Mouse (Mus musculus) myocyte (in vitro differentiated cells): Measurements from ENCODE around the gene Dpp6. TPM values are rescaled to one million over a fixed set of nuclear protein-coding genes. Genes with fewer than 3 reads are reported as not detected.

ENCODE experiments used
- H3K27me3 ChIP-seq: one replicate; pipeline ENCODE4 v1.6.1; 2011; ENCODE audit not compliant: control insufficient read depth, insufficient read depth, insufficient read length
- H3K36me3 ChIP-seq: one replicate; pipeline ENCODE4 v1.6.1; 2011; ENCODE audit not compliant: control insufficient read depth, insufficient read depth
- H3K4me2 ChIP-seq: one replicate; pipeline ENCODE4 v1.6.1; 2011; ENCODE audit warnings: low read depth, control low read depth
- H3K4me3 ChIP-seq: one replicate; pipeline ENCODE4 v1.5.1; 2011; ENCODE audit warnings: mild to moderate bottlenecking, control low read depth, moderate library complexity
- H3K79me2 ChIP-seq: one replicate; pipeline ENCODE4 v1.6.1; 2011; ENCODE audit not compliant: control insufficient read depth, insufficient read depth
- H3ac ChIP-seq: one replicate; pipeline ENCODE4 v1.6.1; 2011; ENCODE audit not compliant: control insufficient read depth, insufficient read length
- CEBPB ChIP-seq: IDR thresholded peaks from 2 replicates; pipeline ENCODE4 v1.6.1; 2011; ENCODE audit warnings: mild to moderate bottlenecking, moderate library complexity; ENCODE audit not compliant: poor library complexity, insufficient read depth, severe bottlenecking
- E2F4 ChIP-seq: IDR thresholded peaks from one replicate; pipeline ENCODE4 v1.6.1; 2011; ENCODE audit warnings: mild to moderate bottlenecking, control low read depth, moderate library complexity; ENCODE audit not compliant: insufficient read depth
- MAX ChIP-seq: IDR thresholded peaks from one replicate; pipeline ENCODE4 v1.6.1; 2011; ENCODE audit warnings: low read depth, mild to moderate bottlenecking, control low read depth
- MYOD1 ChIP-seq, 3 experiments: IDR thresholded peaks; one replicate each; pipeline ENCODE4 v1.6.1; 2011; ENCODE audit warnings: control low read depth in 2 of 3, low read depth in 2 of 3, mild to moderate bottlenecking in 2 of 3, moderate library complexity in 1 of 3; ENCODE audit not compliant: insufficient read length in 2 of 3, control insufficient read depth in 1 of 3
- MYOG ChIP-seq, 3 experiments: IDR thresholded peaks; one replicate each; pipeline ENCODE4 v1.6.1; 2011; ENCODE audit warnings: control low read depth in 2 of 3, low read depth in 2 of 3, mild to moderate bottlenecking in 2 of 3; ENCODE audit not compliant: insufficient read length in 2 of 3, control insufficient read depth in 1 of 3, insufficient read depth in 1 of 3
- POLR2A ChIP-seq: IDR thresholded peaks from one replicate; pipeline ENCODE4 v1.6.1; 2011; ENCODE audit warnings: low read depth, mild to moderate bottlenecking, control low read depth, moderate library complexity; ENCODE audit not compliant: insufficient read length
- POLR2AphosphoS2 ChIP-seq: IDR thresholded peaks from one replicate; pipeline ENCODE4 v1.6.1; 2011; ENCODE audit warnings: low read depth, control low read depth; ENCODE audit not compliant: insufficient read length
- REST ChIP-seq: IDR thresholded peaks from one replicate; pipeline ENCODE4 v1.6.1; 2011; ENCODE audit warnings: mild to moderate bottlenecking, control low read depth, moderate library complexity; ENCODE audit not compliant: insufficient read depth, insufficient read length
- SRF ChIP-seq: IDR thresholded peaks from one replicate; pipeline ENCODE4 v1.6.1; 2011; ENCODE audit warnings: low read depth; ENCODE audit not compliant: control insufficient read depth, insufficient read length
- TCF12 ChIP-seq: IDR thresholded peaks from one replicate; pipeline ENCODE4 v1.6.1; 2011; ENCODE audit warnings: mild to moderate bottlenecking, control low read depth; ENCODE audit not compliant: poor library complexity, insufficient read depth, severe bottlenecking
- TCF3 ChIP-seq: IDR thresholded peaks from one replicate; pipeline ENCODE4 v1.6.1; 2011; ENCODE audit warnings: low read depth, control low read depth; ENCODE audit not compliant: insufficient read length
- USF1 ChIP-seq: IDR thresholded peaks from one replicate; pipeline ENCODE4 v1.6.1; 2011; ENCODE audit warnings: low read depth, mild to moderate bottlenecking, control low read depth, moderate library complexity
- polyA plus RNA-seq: library from polyadenylated mRNA; unstranded; fragments of >200 nt; fragmentation: generic; extraction: Trizol; gene quantifications from one replicate; pipeline ENCODE4 v1.2.1, GENCODE M21; 2012; ENCODE audit warnings: missing spikeins

The Dpp6 gene
- polyA plus RNA-seq, 1 experiment: 0.06 TPM

GRCm38 (mm10) chr5:27319731-27320130 lies 502.7 kb downstream of the Dpp6 start:
- H3K79me2 ChIP-seq: no peaks in the 10 kb centered on the region
- H3K36me3 ChIP-seq: no peaks in the 10 kb centered on the region
- TF ChIP-seq USF1: no peak
- TF ChIP-seq TCF3: no peak
- no peak for TF ChIP-seq TCF12
- no peak for TF ChIP-seq MYOG (IDR thresholded peaks at IDR 0.05; ENCODE audit: control insufficient read depth in 1 of 3, insufficient read depth in 1 of 3, insufficient read length in 2 of 3, low read depth in 2 of 3)
- no peak for TF ChIP-seq CEBPB
- no peak for TF ChIP-seq MYOD1 (IDR thresholded peaks at IDR 0.05; ENCODE audit: control insufficient read depth in 1 of 3, insufficient read length in 2 of 3, low read depth in 2 of 3)
- TF ChIP-seq E2F4: no peak
- no peak for TF ChIP-seq POLR2A
- no peak overlapping the region for H3K4me2 ChIP-seq
- H3K4me3 ChIP-seq: no peak overlapping the region
- no peak overlapping the region for H3ac ChIP-seq
- no peaks in the 10 kb centered on the region for H3K27me3 ChIP-seq

DNA sequence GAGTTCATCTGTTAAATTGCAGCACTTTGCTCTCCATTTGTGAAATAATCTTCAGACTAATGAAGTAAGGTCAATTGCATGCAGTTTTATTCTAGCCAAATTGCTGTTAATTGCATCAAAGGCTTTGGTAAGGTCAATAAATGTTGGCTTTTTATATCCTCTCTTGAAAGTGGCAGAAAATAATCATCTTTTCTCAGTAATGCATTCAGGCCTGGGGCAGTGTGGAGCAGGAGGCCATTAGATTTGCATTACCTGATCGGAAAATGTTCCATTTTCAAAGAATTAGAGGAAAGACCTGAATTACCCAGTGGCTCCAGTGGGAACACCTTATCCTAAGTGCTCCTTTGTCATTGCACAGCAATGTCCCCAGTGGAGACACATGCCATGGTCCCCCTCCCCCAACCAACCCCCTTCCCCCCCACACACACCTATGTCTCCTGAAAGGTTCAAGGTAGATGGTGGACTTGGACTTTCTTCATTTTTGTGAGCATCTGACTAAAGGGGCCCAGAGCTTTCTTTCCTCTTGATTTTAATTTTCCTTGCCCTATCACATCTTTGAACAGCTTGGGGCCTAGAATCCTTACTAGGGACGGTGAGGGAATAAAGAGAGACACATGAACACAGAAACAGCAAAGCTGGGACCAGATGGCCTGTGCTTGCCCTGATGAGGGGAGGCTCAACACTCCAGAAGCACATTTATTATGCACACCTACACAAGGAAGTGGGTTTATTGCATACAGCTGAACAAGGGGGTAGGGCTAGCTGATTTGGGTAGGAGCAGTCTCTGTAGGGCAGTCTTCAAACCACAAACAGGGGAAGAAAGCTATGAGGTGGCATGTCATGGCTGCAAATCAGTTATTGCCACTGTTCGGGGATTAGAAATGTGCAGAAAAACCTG lies 506.1 kb downstream of the Dpp6 start:
- no peaks in the 10 kb centered on the region for H3K27me3 ChIP-seq
- H3K79me2 ChIP-seq: no peaks in the 10 kb centered on the region
- no peak overlapping the region for H3K4me3 ChIP-seq
- TF ChIP-seq TCF12: no peak
- no peak for TF ChIP-seq TCF3
- TF ChIP-seq MAX: no peak
- no peak for TF ChIP-seq USF1
- no peak for TF ChIP-seq REST
- TF ChIP-seq POLR2A: no peak
- TF ChIP-seq CEBPB: no peak
- no peak for TF ChIP-seq MYOG (IDR thresholded peaks at IDR 0.05; ENCODE audit: control insufficient read depth in 1 of 3, insufficient read depth in 1 of 3, insufficient read length in 2 of 3, low read depth in 2 of 3)
- TF ChIP-seq SRF: no peak
- TF ChIP-seq MYOD1 (IDR thresholded peaks at IDR 0.05; ENCODE audit: control insufficient read depth in 1 of 3, insufficient read length in 2 of 3, low read depth in 2 of 3): no peak
- no peak for TF ChIP-seq E2F4
- no peak for TF ChIP-seq POLR2AphosphoS2
- H3K4me2 ChIP-seq: no peak overlapping the region
- H3K36me3 ChIP-seq: no peaks in the 10 kb centered on the region
- H3ac ChIP-seq: no peak overlapping the region

- Histone ChIP-seq H3K4me2 (no peak overlapping the region), H3K79me2 (no peaks in the 10 kb centered on the region), H3ac (no peak overlapping the region), H3K27me3 (no peaks in the 10 kb centered on the region), H3K4me3 (no peak overlapping the region), H3K36me3 (no peaks in the 10 kb centered on the region)
- TF ChIP-seq CEBPB (no peak), TCF3 (no peak), SRF (no peak), POLR2AphosphoS2 (no peak), USF1 (no peak)
These were observed 507.4 kb downstream of the Dpp6 start for GRCm38 (mm10) chr5:27324346-27324928.

DNA sequence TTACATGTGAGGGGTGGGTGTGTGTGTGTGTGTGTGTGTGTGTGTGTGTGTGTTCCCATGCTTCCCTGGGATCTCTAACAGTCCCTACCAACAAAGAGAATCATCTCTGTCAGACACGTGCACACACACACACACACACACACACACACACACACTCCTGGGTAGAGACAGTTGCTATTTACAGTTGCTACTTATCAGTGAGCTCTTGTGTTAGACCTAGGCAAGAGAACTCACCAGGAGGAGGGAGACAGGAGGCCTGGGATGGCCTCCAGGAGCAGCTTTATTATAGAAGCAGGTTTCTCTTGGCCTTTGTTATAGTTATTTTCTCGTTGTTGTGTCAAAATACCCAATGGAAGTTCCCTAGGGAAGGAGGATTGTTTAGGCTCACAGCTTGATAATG lies 519.7 kb downstream of the Dpp6 start:
- no peak overlapping the region for H3K4me2 ChIP-seq
- H3K36me3 ChIP-seq: no peaks in the 10 kb centered on the region
- TF ChIP-seq MYOG (IDR thresholded peaks at IDR 0.05; ENCODE audit: control insufficient read depth in 1 of 3, insufficient read depth in 1 of 3, insufficient read length in 2 of 3, low read depth in 2 of 3) (no peak), MYOD1 (IDR thresholded peaks at IDR 0.05; ENCODE audit: control insufficient read depth in 1 of 3, insufficient read length in 2 of 3, low read depth in 2 of 3) (no peak), TCF12 (no peak), E2F4 (no peak), USF1 (no peak), CEBPB (no peak), SRF (no peak), REST (no peak), POLR2A (no peak), POLR2AphosphoS2 (no peak), TCF3 (no peak), MAX (no peak)
- H3K4me3 ChIP-seq: no peak overlapping the region
- no peak overlapping the region for H3ac ChIP-seq
- H3K27me3 ChIP-seq: no peaks in the 10 kb centered on the region
- no peaks in the 10 kb centered on the region for H3K79me2 ChIP-seq
